Mouse (Mus musculus): Measurements from ENCODE around the gene Mab21l3. TPM values are rescaled to one million over a fixed set of nuclear protein-coding genes. Genes with fewer than 3 reads are reported as not detected.

Mab21l3 gene
- total RNA-seq, 1 experiment: 1.9 TPM

DNA sequence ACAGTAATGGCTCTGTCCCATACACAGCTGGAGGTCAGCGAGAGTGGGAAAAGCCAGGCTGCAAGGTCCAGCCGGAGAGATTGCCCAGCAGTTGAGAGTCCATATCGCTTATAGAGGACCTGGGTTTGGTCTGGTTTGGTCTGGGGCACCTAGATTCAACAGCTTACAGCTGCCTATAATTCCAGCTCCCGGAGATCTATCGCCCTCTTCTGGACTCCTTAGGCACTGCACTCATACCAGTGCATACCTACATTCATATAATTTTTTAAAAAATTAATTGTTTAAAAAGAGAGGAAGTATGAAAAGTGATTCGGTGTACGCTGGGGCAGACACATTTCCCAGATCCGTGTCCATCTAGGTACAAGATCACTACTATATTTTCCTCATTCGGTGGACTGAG lies 9.4 kb downstream of the Mab21l3 start:
- in situ Hi-C loops (cut with MboI; ENCODE audit: low sequenced_read_pairs in 2 of 2, unreplicated experiment in 2 of 2): no loop called here
- DNase-seq (ENCODE audit: low read depth, low spot score): peak; percentile 25

GRCm38 (mm10) chr3:101836971-101837370 lies 11.8 kb downstream of the Mab21l3 start:
- no peak for TF ChIP-seq ZNF384 (IDR thresholded peaks at IDR 0.05; ENCODE audit: low read depth, low read length)
- TF ChIP-seq CHD2 (IDR thresholded peaks at IDR 0.05; ENCODE audit: low read depth, low read length): no peak
- no peak for TF ChIP-seq MAFK (IDR thresholded peaks at IDR 0.05; ENCODE audit: insufficient read depth, low read depth, low read length)
- no peak for TF ChIP-seq HCFC1 (IDR thresholded peaks at IDR 0.05; ENCODE audit: borderline replicate concordance, insufficient read depth, low read length)
- TF ChIP-seq ZC3H11A (IDR thresholded peaks at IDR 0.05; ENCODE audit: borderline replicate concordance, low read depth, low read length): no peak
- H3K9me3 ChIP-seq (ENCODE audit: control insufficient read depth, insufficient read depth, low read depth, low read length): no peaks in the 10 kb centered on the region
- H3K4me1 ChIP-seq (ENCODE audit: control insufficient read depth in 2 of 2, insufficient read depth in 2 of 2, low read length in 2 of 2, poor library complexity in 1 of 2): peaks cover 4 to 8% of the 10 kb centered on the region in 2 experiments; a peak in 1 of 4 replicates
- H3K4me3 ChIP-seq (ENCODE audit: insufficient read depth in 1 of 2, low read depth in 1 of 2, low read length in 2 of 2, poor library complexity in 1 of 2, severe bottlenecking in 1 of 2): no peak overlapping the region
- DNase-seq (ENCODE audit: low read depth, low spot score): no peak
- in situ Hi-C loops (cut with MboI; ENCODE audit: low sequenced_read_pairs in 2 of 2, unreplicated experiment in 2 of 2): no loop called here
- no peak overlapping the region for H3K9ac ChIP-seq (ENCODE audit: insufficient read depth, low read depth, low read length, poor library complexity, severe bottlenecking)
- H3K27ac ChIP-seq (ENCODE audit: insufficient read depth, low read depth, low read length, poor library complexity, severe bottlenecking): no peak overlapping the region
- no peaks in the 10 kb centered on the region for H3K36me3 ChIP-seq (ENCODE audit: control insufficient read depth, insufficient read depth, low read length, poor library complexity, severe bottlenecking)

More for the DNA sequence above, 9.4 kb downstream of the Mab21l3 start:
- no peak for TF ChIP-seq CHD2 (IDR thresholded peaks at IDR 0.05; ENCODE audit: low read depth, low read length)
- TF ChIP-seq ZNF384 (IDR thresholded peaks at IDR 0.05; ENCODE audit: low read depth, low read length): no peak
- 0 out of 2 replicates have a peak, but pooled peaks have one; percentile 6 for TF ChIP-seq ZC3H11A (IDR thresholded peaks at IDR 0.05; ENCODE audit: borderline replicate concordance, low read depth, low read length)
- no peak for TF ChIP-seq HCFC1 (IDR thresholded peaks at IDR 0.05; ENCODE audit: borderline replicate concordance, insufficient read depth, low read length)
- no peak for TF ChIP-seq MAFK (IDR thresholded peaks at IDR 0.05; ENCODE audit: insufficient read depth, low read depth, low read length)
- no peak overlapping the region for H3K9ac ChIP-seq (ENCODE audit: insufficient read depth, low read depth, low read length, poor library complexity, severe bottlenecking)
- H3K4me1 ChIP-seq (ENCODE audit: control insufficient read depth in 2 of 2, insufficient read depth in 2 of 2, low read length in 2 of 2, poor library complexity in 1 of 2): peaks cover 4 to 8% of the 10 kb centered on the region in 2 experiments; a peak in 1 of 4 replicates
- no peaks in the 10 kb centered on the region for H3K36me3 ChIP-seq (ENCODE audit: control insufficient read depth, insufficient read depth, low read length, poor library complexity, severe bottlenecking)
- no peak overlapping the region for H3K4me3 ChIP-seq (ENCODE audit: insufficient read depth in 1 of 2, low read depth in 1 of 2, low read length in 2 of 2, poor library complexity in 1 of 2, severe bottlenecking in 1 of 2)
- H3K9me3 ChIP-seq (ENCODE audit: control insufficient read depth, insufficient read depth, low read depth, low read length): no peaks in the 10 kb centered on the region
- H3K27ac ChIP-seq (ENCODE audit: insufficient read depth, low read depth, low read length, poor library complexity, severe bottlenecking): no peak overlapping the region

GRCm38 (mm10) chr3:101836532-101836931 lies 12.2 kb downstream of the Mab21l3 start:
- H3K9me3 ChIP-seq (ENCODE audit: control insufficient read depth, insufficient read depth, low read depth, low read length): no peaks in the 10 kb centered on the region
- 0 out of 2 replicates have a peak overlapping the region, but pooled peaks have one; percentile 56 for H3K9ac ChIP-seq (ENCODE audit: insufficient read depth, low read depth, low read length, poor library complexity, severe bottlenecking)
- TF ChIP-seq ZC3H11A (IDR thresholded peaks at IDR 0.05; ENCODE audit: borderline replicate concordance, low read depth, low read length): no peak
- TF ChIP-seq ZNF384 (IDR thresholded peaks at IDR 0.05; ENCODE audit: low read depth, low read length): no peak
- no peak for TF ChIP-seq HCFC1 (IDR thresholded peaks at IDR 0.05; ENCODE audit: borderline replicate concordance, insufficient read depth, low read length)
- TF ChIP-seq CHD2 (IDR thresholded peaks at IDR 0.05; ENCODE audit: low read depth, low read length): no peak
- no peak for TF ChIP-seq MAFK (IDR thresholded peaks at IDR 0.05; ENCODE audit: insufficient read depth, low read depth, low read length)
- H3K27ac ChIP-seq (ENCODE audit: insufficient read depth, low read depth, low read length, poor library complexity, severe bottlenecking): no peak overlapping the region
- no peak for DNase-seq (ENCODE audit: low read depth, low spot score)
- in situ Hi-C loops (cut with MboI; ENCODE audit: low sequenced_read_pairs in 2 of 2, unreplicated experiment in 2 of 2): no loop called here
- peak overlapping the region; percentile 13 to 15; a peak in 1 of 4 replicates for H3K4me3 ChIP-seq (ENCODE audit: insufficient read depth in 1 of 2, low read depth in 1 of 2, low read length in 2 of 2, poor library complexity in 1 of 2, severe bottlenecking in 1 of 2)
- H3K4me1 ChIP-seq (ENCODE audit: control insufficient read depth in 2 of 2, insufficient read depth in 2 of 2, low read length in 2 of 2, poor library complexity in 1 of 2): peaks cover 4 to 11% of the 10 kb centered on the region in 2 experiments; a peak in 1 of 4 replicates
- H3K36me3 ChIP-seq (ENCODE audit: control insufficient read depth, insufficient read depth, low read length, poor library complexity, severe bottlenecking): no peaks in the 10 kb centered on the region

DNA sequence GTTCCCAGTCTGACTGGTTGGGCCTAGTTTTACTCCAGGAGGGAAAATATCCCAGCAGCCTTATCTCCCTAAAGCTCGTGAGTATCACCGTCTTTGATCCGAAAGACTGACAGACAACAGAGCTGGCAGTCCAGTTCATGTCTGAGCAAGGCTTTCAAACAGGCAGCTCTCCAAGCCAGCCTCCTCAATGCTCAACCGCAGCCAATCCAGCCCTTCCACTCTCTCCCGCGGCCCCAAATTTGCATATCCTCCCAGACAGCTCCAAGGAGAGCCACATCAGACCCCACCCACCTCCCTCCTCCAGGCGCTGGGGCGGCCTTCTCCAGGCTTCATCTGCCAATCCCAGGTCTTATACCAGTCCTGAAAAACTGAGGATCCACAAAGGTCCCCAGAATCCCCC lies 12.7 kb downstream of the Mab21l3 start:
- Histone ChIP-seq H3K27ac (ENCODE audit: insufficient read depth, low read depth, low read length, poor library complexity, severe bottlenecking) (no peak overlapping the region), H3K36me3 (ENCODE audit: control insufficient read depth, insufficient read depth, low read length, poor library complexity, severe bottlenecking) (no peaks in the 10 kb centered on the region), H3K4me1 (ENCODE audit: control insufficient read depth in 2 of 2, insufficient read depth in 2 of 2, low read length in 2 of 2, poor library complexity in 1 of 2) (peaks cover 4 to 12% of the 10 kb centered on the region in 2 experiments; a peak in 1 of 4 replicates), H3K9ac (ENCODE audit: insufficient read depth, low read depth, low read length, poor library complexity, severe bottlenecking) (peak overlapping the region; percentile 56; the same call in 1 of the 2 replicates), H3K4me3 (ENCODE audit: insufficient read depth in 1 of 2, low read depth in 1 of 2, low read length in 2 of 2, poor library complexity in 1 of 2, severe bottlenecking in 1 of 2) (peak overlapping the region; percentile 13 to 60; a peak in 3 of 4 replicates), H3K9me3 (ENCODE audit: control insufficient read depth, insufficient read depth, low read depth, low read length) (no peaks in the 10 kb centered on the region)
- peak; percentile 91 for DNase-seq (ENCODE audit: low read depth, low spot score)
- no peak for TF ChIP-seq MAFK (IDR thresholded peaks at IDR 0.05; ENCODE audit: insufficient read depth, low read depth, low read length)
- no peak for TF ChIP-seq ZNF384 (IDR thresholded peaks at IDR 0.05; ENCODE audit: low read depth, low read length)
- in situ Hi-C loops (cut with MboI; ENCODE audit: low sequenced_read_pairs in 2 of 2, unreplicated experiment in 2 of 2): no loop called here

Data from ES-E14 (cell line).